Mouse (Mus musculus) midbrain, embryonic 16.5 days (tissue): Measurements from ENCODE around the gene Fars2. TPM values are rescaled to one million over a fixed set of nuclear protein-coding genes. Genes with fewer than 3 reads are reported as not detected.

ENCODE experiments used
- ATAC-seq: fragments of 200-750 bp; cut with Nextera tagmentation; 2 replicates; pipeline ENCODE4 v1.8.0; 2017; ENCODE audit warnings: moderate TSS enrichment
- H3K27ac ChIP-seq: fragments of 300-500 bp; sonication (generic); 2 replicates; pipeline ENCODE4 v1.5.1; 2014; ENCODE audit warnings: mild to moderate bottlenecking, low read length, mixed read lengths
- H3K27me3 ChIP-seq: fragments of 300-500 bp; sonication (generic); 2 replicates; pipeline ENCODE4 v1.6.1; 2014; ENCODE audit warnings: low read depth, low read length, mixed read lengths; ENCODE audit not compliant: control insufficient read depth, insufficient read depth
- H3K36me3 ChIP-seq: fragments of 300-500 bp; sonication (generic); 2 replicates; pipeline ENCODE4 v1.6.1; 2014; ENCODE audit warnings: mild to moderate bottlenecking, low read length, moderate library complexity, mixed read lengths; ENCODE audit not compliant: control insufficient read depth, insufficient read depth
- H3K4me1 ChIP-seq: fragments of 300-500 bp; sonication (generic); 2 replicates; pipeline ENCODE4 v1.6.1; 2014; ENCODE audit warnings: mild to moderate bottlenecking, low read length, mixed read lengths; ENCODE audit not compliant: control insufficient read depth, insufficient read depth
- H3K4me2 ChIP-seq: fragments of 300-500 bp; sonication (generic); 2 replicates; pipeline ENCODE4 v1.6.1; 2014; ENCODE audit warnings: mild to moderate bottlenecking, low read length, mixed read lengths
- H3K4me3 ChIP-seq: fragments of 300-500 bp; sonication (generic); 2 replicates; pipeline ENCODE4 v1.5.1; 2014; ENCODE audit warnings: low read depth, mild to moderate bottlenecking, low read length, moderate library complexity, mixed read lengths
- H3K9ac ChIP-seq: fragments of 300-500 bp; sonication (generic); 2 replicates; pipeline ENCODE4 v1.6.1; 2014; ENCODE audit warnings: low read depth, low read length, mixed read lengths
- H3K9me3 ChIP-seq: fragments of 300-500 bp; sonication (generic); replicated peaks from 2 replicates; pipeline ENCODE4 v1.6.1; 2014; ENCODE audit warnings: mild to moderate bottlenecking, low read length, mixed read lengths; ENCODE audit not compliant: control insufficient read depth, poor library complexity, severe bottlenecking
- WGBS: fragments of 180-500 bp; shearing (Covaris S2); extraction: QIAGEN DNeasy Blood & Tissue Kit; methylation state at CpG from one replicate; pipeline ENCODE4 v1.1.7; 2014; 5-methylcytosine and 5-hydroxymethylcytosine counted together
- polyA plus RNA-seq: library from polyadenylated mRNA; unstranded; fragments of >200 nt; fragmentation: Nextera tagmentation; extraction: Ambion mirVana; gene quantifications from 2 replicates; pipeline ENCODE4 v1.2.1, GENCODE M21; 2015

The Fars2 gene
- polyA plus RNA-seq, 1 experiment from 2014 or later: 29.1 TPM

DNA sequence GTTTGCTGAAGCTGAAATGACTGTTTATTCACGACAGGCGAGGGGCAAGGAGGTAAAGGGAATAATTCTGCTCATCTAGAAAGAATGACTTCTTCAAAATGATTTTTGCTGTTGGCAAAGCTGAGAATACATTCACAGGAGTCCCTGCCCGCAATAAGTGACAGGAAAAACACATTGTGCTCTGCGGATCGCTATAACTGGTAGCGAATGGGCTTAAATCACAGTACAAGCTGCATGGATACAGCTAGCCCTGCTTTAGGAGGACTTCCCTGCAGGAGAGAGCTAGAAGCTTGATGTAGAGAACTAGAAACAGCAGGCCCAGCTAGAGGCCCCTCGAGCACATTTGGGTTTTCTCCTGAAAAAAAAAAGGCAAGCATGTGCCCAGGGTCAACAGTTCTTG, 376.6 kb downstream of the Fars2 start:
- no peak for ATAC-seq
- peaks cover 15% of the 10 kb centered on the region for H3K4me1 ChIP-seq
- no peak overlapping the region for H3K27ac ChIP-seq
- WGBS: 79% methylated on average over 7 of the region's 7 CpGs
- H3K4me2 ChIP-seq: no peak overlapping the region
- no peaks in the 10 kb centered on the region for H3K27me3 ChIP-seq
- no peaks in the 10 kb centered on the region for H3K9me3 ChIP-seq
- no peak overlapping the region for H3K4me3 ChIP-seq
- H3K9ac ChIP-seq: no peak overlapping the region
- no peaks in the 10 kb centered on the region for H3K36me3 ChIP-seq

DNA sequence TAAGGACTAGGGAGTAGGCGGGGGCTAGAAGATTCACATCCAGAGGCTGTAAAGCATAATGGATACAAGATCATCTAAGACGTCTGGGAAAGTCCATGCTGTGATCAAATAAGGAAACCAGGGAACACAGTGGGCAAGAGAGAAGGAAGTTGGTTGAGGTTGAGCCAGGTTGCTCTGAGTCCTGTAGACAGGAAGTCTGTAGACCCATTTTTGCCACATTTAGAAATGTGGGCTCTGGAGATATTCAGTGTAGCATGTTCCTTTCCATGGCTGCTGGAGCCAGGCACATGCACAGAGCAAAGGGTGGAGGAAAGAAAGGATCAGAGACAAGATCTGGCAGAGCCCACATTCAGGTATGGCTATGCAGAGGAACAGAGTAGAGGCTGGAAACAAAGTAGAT, 378.8 kb downstream of the Fars2 start:
- H3K4me2 ChIP-seq: no peak overlapping the region
- H3K4me3 ChIP-seq: no peak overlapping the region
- 95% methylated on average over 2 of the region's 2 CpGs for WGBS
- no peaks in the 10 kb centered on the region for H3K27me3 ChIP-seq
- no peak overlapping the region for H3K27ac ChIP-seq
- H3K9me3 ChIP-seq: no peaks in the 10 kb centered on the region
- no peaks in the 10 kb centered on the region for H3K36me3 ChIP-seq
- no peak for ATAC-seq
- peaks cover 9% of the 10 kb centered on the region for H3K4me1 ChIP-seq
- no peak overlapping the region for H3K9ac ChIP-seq

DNA sequence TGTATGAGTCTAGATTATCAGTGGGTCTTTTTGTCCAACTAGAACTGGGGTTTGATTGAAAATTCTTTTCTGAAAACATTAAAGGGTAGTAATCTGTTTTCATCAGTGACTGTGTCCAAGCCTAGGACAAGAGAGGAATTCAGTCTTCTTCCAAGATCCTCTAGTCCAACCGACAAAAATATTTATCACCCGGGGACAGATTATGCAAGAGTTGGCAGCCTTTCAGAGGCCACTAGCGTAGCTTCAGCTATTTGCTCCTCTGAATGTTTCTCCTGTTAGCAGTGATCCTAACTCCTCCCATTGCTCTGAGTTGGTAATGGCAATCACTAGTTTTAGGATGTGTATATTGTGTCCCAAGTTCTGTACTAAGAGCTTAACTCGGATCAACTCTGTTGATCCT, 380.1 kb downstream of the Fars2 start:
- WGBS: 68% methylated on average over 4 of the region's 4 CpGs
- no peak overlapping the region for H3K4me3 ChIP-seq
- no peaks in the 10 kb centered on the region for H3K9me3 ChIP-seq
- H3K4me2 ChIP-seq: no peak overlapping the region
- ATAC-seq: no peak
- peaks cover 9% of the 10 kb centered on the region for H3K4me1 ChIP-seq
- H3K36me3 ChIP-seq: no peaks in the 10 kb centered on the region
- no peak overlapping the region for H3K9ac ChIP-seq
- H3K27me3 ChIP-seq: no peaks in the 10 kb centered on the region
- no peak overlapping the region for H3K27ac ChIP-seq

DNA sequence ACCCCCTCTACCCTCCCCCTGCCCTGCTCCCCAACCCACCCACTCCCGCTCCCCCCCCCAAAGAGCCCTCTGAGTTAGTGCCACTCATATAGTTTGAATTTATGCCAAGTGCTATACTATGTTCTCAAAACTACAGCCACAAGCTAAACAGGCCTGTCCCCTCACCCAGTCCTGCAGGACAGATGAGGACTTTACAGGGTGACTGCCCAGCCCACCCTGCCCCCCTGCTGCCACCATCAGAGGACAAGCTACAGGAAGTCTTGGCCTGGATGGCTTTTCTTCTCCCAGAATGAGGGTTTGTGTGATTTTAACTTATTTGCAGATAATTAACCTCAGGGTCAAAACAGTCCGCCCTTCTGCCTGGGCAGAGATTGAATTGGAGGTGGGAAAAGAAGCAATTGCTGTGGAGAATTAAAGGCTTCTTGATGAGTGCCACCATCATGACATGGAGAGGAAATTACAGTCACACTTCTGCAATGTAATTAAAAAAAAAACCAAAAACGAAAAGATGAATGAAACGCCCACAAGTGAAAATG, 383.2 kb downstream of the Fars2 start:
- Histone ChIP-seq H3K9ac (no peak overlapping the region), H3K9me3 (no peaks in the 10 kb centered on the region), H3K36me3 (no peaks in the 10 kb centered on the region), H3K4me3 (no peak overlapping the region), H3K4me2 (no peak overlapping the region), H3K27me3 (no peaks in the 10 kb centered on the region), H3K4me1 (no peaks in the 10 kb centered on the region), H3K27ac (no peak overlapping the region)
- no peak for ATAC-seq
- 69% methylated on average over 4 of the region's 4 CpGs for WGBS

DNA sequence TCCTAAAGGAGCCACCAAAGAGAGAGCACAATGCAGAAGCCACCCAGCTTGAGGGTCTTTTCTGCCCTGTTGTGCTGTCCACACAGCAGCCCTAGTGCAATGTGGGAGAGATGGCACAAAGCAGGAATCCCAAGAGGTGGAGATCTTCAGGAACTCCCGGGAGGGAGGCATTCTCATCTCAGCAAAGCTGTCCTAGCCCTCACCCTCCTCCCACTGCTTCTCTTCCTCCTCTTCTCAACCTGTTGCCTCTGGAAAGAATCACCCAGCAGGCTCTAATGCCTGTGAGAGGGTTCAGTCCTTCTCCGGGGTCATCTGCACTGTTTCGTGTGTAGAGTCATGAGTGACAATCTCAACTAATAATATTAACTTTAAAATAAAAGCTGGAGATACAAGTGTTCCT, 386.3 kb downstream of the Fars2 start:
- Histone ChIP-seq H3K4me2 (no peak overlapping the region), H3K4me1 (no peaks in the 10 kb centered on the region), H3K4me3 (no peak overlapping the region), H3K27ac (no peak overlapping the region), H3K9me3 (no peaks in the 10 kb centered on the region), H3K27me3 (no peaks in the 10 kb centered on the region), H3K9ac (no peak overlapping the region), H3K36me3 (no peaks in the 10 kb centered on the region)
- WGBS: 89% methylated on average over 3 of the region's 3 CpGs
- no peak for ATAC-seq

DNA sequence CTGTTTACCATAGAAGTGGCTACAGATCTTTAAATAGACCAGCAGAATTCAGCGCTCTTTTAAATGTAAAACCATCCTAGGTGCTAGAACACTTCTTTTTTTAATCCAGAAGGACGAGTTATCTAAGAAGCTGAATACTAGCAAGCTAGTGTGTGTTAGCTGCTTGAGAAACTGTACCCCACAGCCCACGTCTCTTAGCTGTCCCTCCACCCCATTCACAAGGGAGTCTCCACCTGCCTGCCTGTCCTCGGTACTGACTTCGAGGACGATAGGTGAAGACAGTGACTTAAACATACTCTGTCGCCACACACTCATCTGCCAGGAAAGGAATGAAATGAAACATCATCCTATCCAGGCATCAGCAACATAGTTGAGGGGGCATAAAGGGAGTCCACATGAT, 386.8 kb downstream of the Fars2 start:
- no peak for ATAC-seq
- H3K27ac ChIP-seq: no peak overlapping the region
- 90% methylated on average over 7 of the region's 7 CpGs for WGBS

DNA sequence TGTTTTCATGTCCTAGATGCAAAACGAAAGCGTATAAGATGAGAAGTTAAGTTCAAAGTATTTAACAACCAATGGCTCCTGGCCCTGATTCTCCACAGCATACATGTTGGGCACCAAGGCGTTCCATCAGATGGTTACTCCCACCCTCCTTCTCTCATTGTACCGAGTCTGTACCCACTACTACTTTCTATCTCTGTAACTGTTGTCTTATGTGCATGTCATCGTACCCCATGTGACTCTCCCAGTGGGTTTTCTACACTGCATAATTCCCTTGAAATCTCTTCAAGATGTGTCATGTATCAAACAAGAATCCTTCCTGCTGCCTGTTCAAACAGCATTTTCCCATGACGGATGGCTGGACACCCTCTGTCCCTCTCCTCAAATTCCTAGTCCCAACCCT, 388.5 kb downstream of the Fars2 start:
- ATAC-seq: no peak
- WGBS: 94% methylated on average over 6 of the region's 6 CpGs

More for the DNA sequence above, 386.8 kb downstream of the Fars2 start:
- Histone ChIP-seq H3K27me3 (no peaks in the 10 kb centered on the region), H3K36me3 (no peaks in the 10 kb centered on the region), H3K4me3 (no peak overlapping the region), H3K9me3 (no peaks in the 10 kb centered on the region), H3K9ac (no peak overlapping the region), H3K4me1 (no peaks in the 10 kb centered on the region), H3K4me2 (no peak overlapping the region)

DNA sequence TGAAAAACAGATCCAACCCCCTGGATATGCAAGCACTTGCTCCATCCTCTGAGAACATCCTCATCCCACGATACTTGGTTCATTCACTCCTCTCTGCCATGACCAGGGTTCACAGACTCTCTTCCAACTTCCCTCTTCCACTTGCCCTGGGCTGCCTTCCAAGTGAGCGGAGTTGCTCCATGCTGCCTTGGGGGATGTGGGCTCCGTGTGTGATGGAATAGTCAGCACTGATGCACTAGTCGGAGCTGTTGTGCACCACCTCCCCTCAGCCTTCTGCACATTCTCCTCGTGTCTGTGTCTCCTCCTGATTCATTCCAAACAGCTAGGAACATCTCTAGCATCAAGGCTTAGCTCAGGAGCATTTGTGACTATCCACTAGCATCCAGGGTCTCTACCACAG, 389.1 kb downstream of the Fars2 start:
- ATAC-seq: no peak
- Histone ChIP-seq H3K9ac (no peak overlapping the region), H3K9me3 (no peaks in the 10 kb centered on the region), H3K36me3 (no peaks in the 10 kb centered on the region), H3K27ac (no peak overlapping the region), H3K27me3 (no peaks in the 10 kb centered on the region), H3K4me3 (no peak overlapping the region), H3K4me2 (no peak overlapping the region), H3K4me1 (no peaks in the 10 kb centered on the region)
- WGBS: 85% methylated on average over 5 of the region's 5 CpGs

More for the DNA sequence above, 388.5 kb downstream of the Fars2 start:
- Histone ChIP-seq H3K27me3 (no peaks in the 10 kb centered on the region), H3K27ac (no peak overlapping the region), H3K4me1 (no peaks in the 10 kb centered on the region), H3K9me3 (no peaks in the 10 kb centered on the region), H3K36me3 (no peaks in the 10 kb centered on the region), H3K4me2 (no peak overlapping the region), H3K4me3 (no peak overlapping the region), H3K9ac (no peak overlapping the region)

DNA sequence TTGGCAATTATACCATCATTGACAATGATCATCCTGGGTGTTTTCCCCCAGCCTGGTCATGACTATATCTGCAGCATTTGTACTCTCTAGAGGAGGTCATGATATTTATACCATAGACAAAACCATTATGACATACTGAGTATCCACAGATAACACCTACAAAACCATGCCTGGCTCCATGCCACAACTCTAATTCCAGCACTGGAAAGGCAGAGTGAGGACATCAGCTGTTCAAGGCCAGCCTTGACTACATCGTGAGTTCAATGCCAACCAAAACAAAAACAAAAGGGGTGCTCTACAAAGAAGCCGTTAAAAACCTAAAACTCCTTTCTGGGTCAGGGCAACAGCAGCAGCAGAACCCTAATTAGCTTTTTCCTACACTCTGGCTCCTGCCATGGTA, 392.9 kb downstream of the Fars2 start:
- H3K9ac ChIP-seq: no peak overlapping the region
- H3K4me3 ChIP-seq: no peak overlapping the region
- no peaks in the 10 kb centered on the region for H3K27me3 ChIP-seq
- H3K4me2 ChIP-seq: no peak overlapping the region
- H3K9me3 ChIP-seq: no peaks in the 10 kb centered on the region
- H3K27ac ChIP-seq: no peak overlapping the region
- ATAC-seq: no peak
- H3K36me3 ChIP-seq: no peaks in the 10 kb centered on the region
- WGBS: 78% methylated on average over 2 of the region's 2 CpGs
- no peaks in the 10 kb centered on the region for H3K4me1 ChIP-seq
